ENCODE assay signal across 8 mouse cellular contexts in the genomic region with DNA sequence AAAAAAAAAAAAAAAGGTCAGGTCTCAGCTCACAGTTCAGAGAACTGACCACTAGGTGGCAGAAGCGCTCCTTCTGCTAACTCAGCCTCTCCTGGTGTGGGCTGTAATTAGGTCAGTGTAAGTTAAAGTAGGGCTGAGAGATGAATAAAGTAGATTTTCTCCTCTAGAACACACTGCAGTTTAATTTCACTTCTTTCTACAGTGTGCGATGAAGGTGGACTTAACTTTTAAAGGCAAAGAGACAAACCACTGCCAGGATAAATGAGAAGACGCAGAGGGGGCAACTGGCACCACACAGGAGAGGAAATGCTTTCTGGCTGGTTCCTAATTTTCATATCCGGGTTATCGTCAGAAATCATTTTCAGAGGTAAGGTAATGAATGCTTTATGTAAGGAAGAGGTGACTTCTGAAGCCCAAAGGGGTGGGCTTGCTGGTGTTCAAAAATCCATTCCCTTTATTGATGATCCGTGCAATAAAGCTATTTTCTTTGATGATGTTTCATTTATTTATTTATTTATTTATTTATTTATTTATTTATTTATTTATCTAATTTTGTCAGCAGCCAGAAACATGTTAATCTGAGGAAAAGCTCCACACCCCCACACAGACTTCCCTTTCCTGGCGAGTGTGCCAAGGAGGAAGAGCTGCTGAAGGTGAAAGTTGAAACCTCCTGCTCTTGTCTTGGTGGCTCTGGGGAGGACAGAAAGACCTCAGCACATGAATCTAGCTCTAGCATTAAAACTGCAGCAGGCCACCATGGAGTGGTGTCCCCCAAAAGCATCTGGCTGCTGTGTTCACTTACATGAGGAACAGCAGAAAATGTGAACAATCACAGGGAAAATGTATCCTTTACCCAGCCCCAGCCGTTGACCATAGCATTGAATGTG.
A peak's percentile ranks its signal among the peaks of the same experiment; 100 is the strongest.
DNase-seq lines count a peak whose midpoint lies in the region; ATAC-seq lines count a peak whose summit lies in the region.

No protein-coding gene starts in this region.

- 37% methylated on average over 8 of the region's 8 CpGs for WGBS in heart, embryonic 16.5 days
- WGBS in liver, embryonic 13.5 days (ENCODE audit: insufficient replicate concordance): 28% methylated on average over 8 of the region's 8 CpGs
- 45% methylated on average over 8 of the region's 8 CpGs for whole genome bisulfite sequencing in stomach, embryonic 14.5 days

- peak; percentile 3 to 17 for DNase-seq in CD8-positive naive resting alpha-beta T cell, adult 2 months (ENCODE audit: low read depth in 2 of 2, low spot score in 2 of 2)
- peak; percentile 62 for DNase-seq in fibroblast of lung, adult 2 months (ENCODE audit: low read depth)
- peak; percentile 75 to 88 for DNase-seq in kidney, postnatal 25 days
- peak; percentile 15 for DNase-seq in liver, embryonic 13.5 days
- DNase-seq in natural killer cell, adult 2 months (ENCODE audit: low spot score in 2 of 2): peak; percentile 21 to 57

- peaks cover 2% of the 10 kb centered on the region; the same call in 1 of the 2 replicates for H3K4me1 ChIP-seq in brown adipose tissue, adult 24 weeks (ENCODE audit: control insufficient read depth, insufficient read depth, insufficient read length, low read length)
- peaks cover 6% of the 10 kb centered on the region; the same call in 1 of the 2 replicates for H3K4me1 ChIP-seq in heart, embryonic 16.5 days (ENCODE audit: control insufficient read depth, insufficient read depth, low read length)
- H3K4me1 ChIP-seq in liver, embryonic 13.5 days (replicated peaks): no peaks in the 10 kb centered on the region
- H3K4me1 ChIP-seq in stomach, embryonic 14.5 days (ENCODE audit: control insufficient read depth, insufficient read depth, low read length): no peaks in the 10 kb centered on the region

- H3K4me2 ChIP-seq in heart, embryonic 16.5 days (ENCODE audit: low read depth, low read length): peak overlapping the region; percentile 51
- no peak overlapping the region for H3K4me2 ChIP-seq in liver, embryonic 13.5 days
- no peak overlapping the region for H3K4me2 ChIP-seq in stomach, embryonic 14.5 days (replicated peaks; ENCODE audit: low read depth, low read length)

- no peaks in the 10 kb centered on the region for H3K36me3 ChIP-seq in heart, embryonic 16.5 days (ENCODE audit: control insufficient read depth, insufficient read depth)
- H3K36me3 ChIP-seq in liver, embryonic 13.5 days: no peaks in the 10 kb centered on the region
- H3K36me3 ChIP-seq in stomach, embryonic 14.5 days (ENCODE audit: control insufficient read depth, insufficient read depth, low read length): no peaks in the 10 kb centered on the region

- peak overlapping the region; percentile 52 for H3K27ac ChIP-seq in brown adipose tissue, adult 24 weeks (replicated peaks; ENCODE audit: low read depth, low read length)
- no peak overlapping the region; the same call in 1 of the 2 replicates for H3K27ac ChIP-seq in heart, embryonic 16.5 days (ENCODE audit: low read length)
- no peak overlapping the region for H3K27ac ChIP-seq in liver, embryonic 13.5 days
- H3K27ac ChIP-seq in stomach, embryonic 14.5 days (ENCODE audit: low read length): no peak overlapping the region

- no peaks in the 10 kb centered on the region for H3K27me3 ChIP-seq in heart, embryonic 16.5 days (ENCODE audit: control insufficient read depth, insufficient read depth, low read length)
- no peaks in the 10 kb centered on the region for H3K27me3 ChIP-seq in liver, embryonic 13.5 days
- H3K27me3 ChIP-seq in stomach, embryonic 14.5 days (ENCODE audit: control insufficient read depth, insufficient read depth, low read length): no peaks in the 10 kb centered on the region

- ATAC-seq in heart, embryonic 16.5 days (replicated peaks; ENCODE audit: extremely low read depth, insufficient read depth, low FRiP score): peak; percentile 81; the same call in 1 of the 2 replicates
- peak; percentile 51; the same call in 1 of the 2 replicates for ATAC-seq in liver, embryonic 13.5 days (ENCODE audit: low read depth)
- ATAC-seq in stomach, embryonic 14.5 days (ENCODE audit: insufficient number of reproducible peaks, insufficient read depth, low FRiP score, low read depth): peak; percentile 74; the same call in 1 of the 2 replicates

- no peaks in the 10 kb centered on the region for H3K9me3 ChIP-seq in heart, embryonic 16.5 days (replicated peaks; ENCODE audit: control insufficient read depth, low read length)
- no peaks in the 10 kb centered on the region for H3K9me3 ChIP-seq in liver, embryonic 13.5 days (replicated peaks)
- no peaks in the 10 kb centered on the region for H3K9me3 ChIP-seq in stomach, embryonic 14.5 days (ENCODE audit: control insufficient read depth, low read depth, low read length)

- peak overlapping the region; percentile 34; the same call in 1 of the 2 replicates for H3K4me3 ChIP-seq in brown adipose tissue, adult 24 weeks (ENCODE audit: insufficient read depth, low read depth, low read length)
- peak overlapping the region; percentile 19; the same call in 1 of the 2 replicates for H3K4me3 ChIP-seq in heart, embryonic 16.5 days (ENCODE audit: low read length)
- no peak overlapping the region for H3K4me3 ChIP-seq in liver, embryonic 13.5 days (replicated peaks)
- H3K4me3 ChIP-seq in stomach, embryonic 14.5 days (ENCODE audit: low read depth, low read length): no peak overlapping the region

- H3K9ac ChIP-seq in heart, embryonic 16.5 days (ENCODE audit: low read length): no peak overlapping the region
- H3K9ac ChIP-seq in liver, embryonic 13.5 days: no peak overlapping the region
- H3K9ac ChIP-seq in stomach, embryonic 14.5 days (replicated peaks; ENCODE audit: low read depth, low read length): no peak overlapping the region

Comparison
In these comparisons a context has a peak if more than half of its experiments do, and no peak if none do; other contexts are left out.
1. DNase-seq: peak in every context shown above with its lines; median percentile 82 in kidney, postnatal 25 days; 62 in fibroblast of lung, adult 2 months; 39 in natural killer cell, adult 2 months; 15 in liver, embryonic 13.5 days; 10 in CD8-positive naive resting alpha-beta T cell, adult 2 months.
2. H3K4me3 ChIP-seq: peak in brown adipose tissue, adult 24 weeks (single experiment) and heart, embryonic 16.5 days (single experiment); none in liver, embryonic 13.5 days (single experiment) and stomach, embryonic 14.5 days (single experiment).
3. Peak in every context shown above with its lines, with median percentiles within 50 percentile points of each other: ATAC-seq.